ENCODE assay signal across 11 mouse cellular contexts in genomic region chr11:117103523-117103922, GRCm38 (mm10). TPM values are rescaled to one million over a fixed set of nuclear protein-coding genes. Genes with fewer than 3 reads are reported as not detected.
DNase-seq lines count a peak whose midpoint lies in the region; ATAC-seq lines count a peak whose summit lies in the region.
"Had no signal": no experiment of that assay in that cellular context is flagged by ENCODE, and none has a peak within 500 bp of the region (broad histone marks: within the 10 kb centered on the region; RNA-seq: fewer than 3 reads in every experiment).

No protein-coding gene starts in this region.

- intact Hi-C loops in gastrocnemius, postnatal 36 days (cut with DNase I) = no loop called here

- H3K4me2 ChIP-seq in lung, embryonic 16.5 days (ENCODE audit: low read depth, low read length) = no peak overlapping the region
- no peak overlapping the region for H3K4me2 ChIP-seq in forebrain, embryonic 12.5 days

- peak overlapping the region; percentile 74 for H3K27ac ChIP-seq in lung, embryonic 16.5 days (ENCODE audit: low read length)
- H3K27ac ChIP-seq in forebrain, embryonic 12.5 days = no peak overlapping the region

- H3K9me3 ChIP-seq in lung, embryonic 16.5 days (ENCODE audit: control insufficient read depth, low read length) = no peaks in the 10 kb centered on the region
- no peaks in the 10 kb centered on the region for H3K9me3 ChIP-seq in forebrain, embryonic 12.5 days

- WGBS in lung, embryonic 16.5 days = 52% methylated on average over 10 of the region's 10 CpGs
- 92% methylated on average over 10 of the region's 10 CpGs for WGBS in forebrain, embryonic 12.5 days

- peak; percentile 32; the same call in 1 of the 2 replicates for ATAC-seq in lung, embryonic 16.5 days (ENCODE audit: low read depth)
- no peak for ATAC-seq in forebrain, embryonic 12.5 days (ENCODE audit: low FRiP score)

- H3K27me3 ChIP-seq in lung, embryonic 16.5 days (ENCODE audit: control insufficient read depth, insufficient read depth, low read depth, low read length) = no peaks in the 10 kb centered on the region
- no peaks in the 10 kb centered on the region for H3K27me3 ChIP-seq in forebrain, embryonic 12.5 days

- H3K9ac ChIP-seq in lung, embryonic 16.5 days (ENCODE audit: low read length) = no peak overlapping the region
- H3K9ac ChIP-seq in forebrain, embryonic 12.5 days = no peak overlapping the region

- peak; percentile 74 for DNase-seq in adrenal gland, postnatal 10 days
- DNase-seq in adrenal gland, adult 8-10 months = no peak
- peak; percentile 70 for DNase-seq in 3T3-L1 (ENCODE audit: low read depth, low spot score)
- DNase-seq in gastrocnemius, postnatal 36 days = peak; percentile 65 to 83
- no peak for DNase-seq in cerebellum, postnatal 10 days
- DNase-seq in thymus, postnatal 25 days = no peak
- DNase-seq: B cell, adult 2 months; cerebellum, postnatal 25 days; thymus, postnatal 36 days had no signal

- no peak overlapping the region for H3K4me3 ChIP-seq in lung, embryonic 16.5 days (ENCODE audit: low read length)
- no peak overlapping the region for H3K4me3 ChIP-seq in forebrain, embryonic 12.5 days (replicated peaks)

- no peaks in the 10 kb centered on the region for H3K36me3 ChIP-seq in lung, embryonic 16.5 days (ENCODE audit: control insufficient read depth, insufficient read depth, low read length)
- no peaks in the 10 kb centered on the region for H3K36me3 ChIP-seq in forebrain, embryonic 12.5 days (replicated peaks)

- peaks cover 24% of the 10 kb centered on the region for H3K4me1 ChIP-seq in lung, embryonic 16.5 days (replicated peaks; ENCODE audit: control insufficient read depth, insufficient read depth, low read length)
- H3K4me1 ChIP-seq in forebrain, embryonic 12.5 days = peaks cover 25% of the 10 kb centered on the region

RNA-seq across cellular contexts. Expression of gene Sec14l1, which starts 11.4 kb away (rescaled TPM):
- 100 to 1,000 TPM; 101 to 113 TPM for total RNA-seq in adrenal gland, postnatal 10 days (2021)
- 100 to 1,000 TPM; 138 to 170 (median 166) TPM for total RNA-seq in adrenal gland, adult 8-10 months (2022)
- 10 to 100 TPM; 37.6 to 42.9 TPM for total RNA-seq in gastrocnemius, postnatal 36 days (2021)
- polyA plus RNA-seq in lung, embryonic 16.5 days (2015; fragmentation: Nextera tagmentation; extraction: Ambion mirVana) = 74.5 and 76.5 TPM in 2 replicates
- 67.2 and 67.6 TPM in 2 replicates for polyA plus RNA-seq in forebrain, embryonic 12.5 days (2016; fragmentation: Nextera tagmentation; extraction: Ambion mirVana)

Comparison
In these comparisons a context has a peak if more than half of its experiments do, and no peak if none do; other contexts are left out.
1. DNase-seq: peak in adrenal gland, postnatal 10 days (single experiment), 3T3-L1 (single experiment) and gastrocnemius, postnatal 36 days (2 of 2); none in adrenal gland, adult 8-10 months (single experiment), cerebellum, postnatal 10 days (0 of 2) and thymus, postnatal 25 days (single experiment).